Mouse (Mus musculus): Measurements from ENCODE around the gene Snx12.

DNA sequence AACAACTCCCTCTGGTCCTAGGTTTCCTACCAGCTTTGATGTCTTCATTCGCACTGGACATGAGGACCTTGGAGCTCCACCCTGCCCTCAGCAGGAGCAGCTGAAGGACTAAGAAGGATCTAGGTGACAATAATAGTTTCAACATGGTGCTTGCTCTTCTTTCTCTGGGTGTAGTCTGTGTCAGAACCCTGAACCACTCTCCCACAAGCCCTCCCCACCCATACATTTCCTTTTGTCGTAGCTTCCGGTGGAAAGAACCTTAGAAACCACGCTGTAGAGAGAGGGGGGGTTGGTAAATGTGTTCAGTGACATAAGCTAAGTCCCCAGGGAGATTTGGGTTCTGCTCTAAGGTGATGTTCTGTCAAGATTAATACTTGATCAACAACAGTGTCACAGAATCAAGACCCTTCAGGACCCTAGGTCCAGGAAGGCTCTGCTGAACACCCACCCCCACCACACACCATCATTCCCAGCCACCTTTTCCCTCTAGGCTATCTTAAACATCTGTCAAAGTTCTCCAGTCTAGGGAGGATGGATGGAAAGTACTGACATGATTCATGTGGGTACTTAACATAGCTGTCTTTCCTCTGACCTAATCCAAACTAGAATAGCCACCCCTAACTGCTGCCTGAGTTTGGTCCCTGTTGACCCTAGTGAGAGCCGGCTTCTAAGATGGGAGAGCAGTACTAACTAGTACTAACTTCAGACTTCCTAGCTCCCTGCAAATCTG lies 45.8 kb upstream of the Snx12 start, which contains the start of gene Il2rg:
- TF ChIP-seq GATA1 (IDR thresholded peaks at IDR 0.05; ENCODE audit: borderline replicate concordance, low read length) = no peak
- TF ChIP-seq CTCF (IDR thresholded peaks at IDR 0.05; ENCODE audit: low read depth, low read length) = no peak
- no peak for TF ChIP-seq GATA2 (IDR thresholded peaks at IDR 0.05; ENCODE audit: borderline replicate concordance, low read depth, low read length)
